Mouse (Mus musculus) C2C12 (cell line): Measurements from ENCODE around the gene Arl15.

ENCODE experiments used
- CEBPB ChIP-seq: IDR thresholded peaks from one replicate; pipeline ENCODE4 v1.6.1; 2011; ENCODE audit warnings: low read depth, mild to moderate bottlenecking, control low read depth, moderate library complexity
- CTCF ChIP-seq: IDR thresholded peaks from one replicate; pipeline ENCODE4 v1.5.1; 2011; ENCODE audit not compliant: control insufficient read depth, insufficient read depth, insufficient read length
- MAX ChIP-seq: IDR thresholded peaks from one replicate; pipeline ENCODE4 v1.6.1; 2011; ENCODE audit warnings: mild to moderate bottlenecking, control low read depth
- MYOD1 ChIP-seq: IDR thresholded peaks from one replicate; pipeline ENCODE4 v1.6.1; 2011; ENCODE audit warnings: low read depth; ENCODE audit not compliant: control insufficient read depth, insufficient read length
- USF1 ChIP-seq: IDR thresholded peaks from one replicate; pipeline ENCODE4 v1.6.1; 2011; ENCODE audit warnings: low read depth, mild to moderate bottlenecking, control low read depth, moderate library complexity

DNA sequence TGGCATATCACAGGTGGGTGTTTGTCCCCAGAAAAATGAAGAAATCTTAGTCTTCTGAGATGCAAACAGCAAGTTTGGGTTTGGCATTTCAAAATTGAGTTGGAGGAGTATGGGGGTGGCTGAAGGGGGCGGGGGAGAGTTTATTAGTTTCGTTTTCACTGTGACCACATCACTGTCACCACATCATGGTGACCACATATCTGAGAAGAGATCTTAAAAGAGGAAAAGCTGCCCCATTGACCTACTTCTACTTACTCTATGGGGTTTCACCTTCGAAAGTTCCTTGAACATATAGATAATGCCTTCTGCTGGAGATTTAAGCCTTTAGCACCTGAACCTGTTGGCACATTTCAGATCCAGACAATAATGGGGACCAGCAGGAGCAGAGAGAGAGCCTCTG, 34.3 kb downstream of the Arl15 start:
- TF ChIP-seq MYOD1 (no peak), CTCF (no peak), USF1 (no peak), CEBPB (no peak), MAX (no peak)
